Mouse (Mus musculus) small intestine, adult 2 months (tissue): ENCODE data around the gene Morn1. TPM values are rescaled to one million over a fixed set of nuclear protein-coding genes. Genes with fewer than 3 reads are reported as not detected.

Source experiments
- H3K27ac ChIP-seq: fragments of 200-500 bp; 2 replicates; pipeline ENCODE4 v1.5.1; 2012; ENCODE audit warnings: low read depth, low read length, control low read depth, inconsistent platforms; ENCODE audit not compliant: insufficient read depth
- H3K27me3 ChIP-seq: fragments of 200-500 bp; 2 replicates; pipeline ENCODE4 v1.6.1; 2012; ENCODE audit warnings: mild to moderate bottlenecking, moderate library complexity, low read length, inconsistent platforms; ENCODE audit not compliant: control insufficient read depth, insufficient read depth
- H3K36me3 ChIP-seq: fragments of 200-500 bp; 2 replicates; pipeline ENCODE4 v1.6.1; 2012; ENCODE audit warnings: mild to moderate bottlenecking, low read length, control low read depth, inconsistent platforms; ENCODE audit not compliant: control insufficient read depth, insufficient read depth
- H3K4me1 ChIP-seq: fragments of 200-500 bp; 2 replicates; pipeline ENCODE4 v1.6.1; 2012; ENCODE audit warnings: low read length, inconsistent platforms, mixed read lengths; ENCODE audit not compliant: control insufficient read depth, insufficient read depth, insufficient read length
- H3K4me3 ChIP-seq: fragments of 200-500 bp; 2 replicates; pipeline ENCODE4 v1.5.1; 2012; ENCODE audit warnings: low read depth, mild to moderate bottlenecking, control low read depth, inconsistent platforms, low read length, moderate library complexity
- CTCF ChIP-seq: fragments of 200-500 bp; IDR thresholded peaks from 2 replicates; pipeline ENCODE4 v1.5.1; 2012; ENCODE audit warnings: low read depth, mild to moderate bottlenecking, control low read depth, inconsistent platforms, low read length, moderate library complexity, mixed read lengths; ENCODE audit not compliant: insufficient replicate concordance, insufficient read length; ENCODE audit errors: extremely low read depth
- POLR2A ChIP-seq: fragments of 200-500 bp; IDR thresholded peaks from 2 replicates; pipeline ENCODE4 v1.6.1; 2012; ENCODE audit warnings: low read depth, mild to moderate bottlenecking, control low read depth, inconsistent platforms, low read length, moderate library complexity
- WGBS: fragments of 180-500 bp; shearing (Covaris S2); methylation state at CpG from one replicate; pipeline ENCODE4 v1.1.7; 2018; 5-methylcytosine and 5-hydroxymethylcytosine counted together
- polyA plus RNA-seq: library from polyadenylated mRNA; depleted of rRNA; stranded (reverse); fragments of >200 nt; gene quantifications from 2 replicates; pipeline ENCODE4 v1.2.3, GENCODE M21; 2012

The Morn1 gene
- polyA plus RNA-seq, 1 experiment = 3.1 TPM

DNA sequence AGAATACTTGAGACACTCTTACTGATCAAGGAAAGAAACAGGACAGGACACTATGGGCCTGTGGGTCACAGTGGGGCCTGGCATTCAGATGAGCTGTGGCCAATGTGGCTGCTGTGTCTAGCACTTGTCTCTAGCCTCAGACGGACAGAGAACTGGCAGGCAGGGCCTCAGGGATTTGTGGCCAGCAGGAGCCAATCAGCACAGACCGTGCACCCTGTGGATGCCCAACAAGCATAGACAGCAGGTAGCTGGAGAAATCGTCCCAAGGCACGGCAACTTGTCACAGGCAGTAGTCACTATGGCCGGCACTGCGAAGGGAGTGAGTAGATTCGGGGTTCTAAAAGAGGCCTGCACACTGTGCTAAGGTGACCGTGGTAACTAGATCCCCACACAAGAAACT, 77.3 kb downstream of the Morn1 start:
- Histone ChIP-seq H3K27ac (peak overlapping the region; percentile 90), H3K27me3 (no peaks in the 10 kb centered on the region), H3K36me3 (peaks cover 11% of the 10 kb centered on the region), H3K4me1 (peaks cover 46% of the 10 kb centered on the region), H3K4me3 (no peak overlapping the region)
- no peak for TF ChIP-seq POLR2A
- no peak for TF ChIP-seq CTCF
- WGBS = 42% methylated on average over 8 of the region's 8 CpGs

DNA sequence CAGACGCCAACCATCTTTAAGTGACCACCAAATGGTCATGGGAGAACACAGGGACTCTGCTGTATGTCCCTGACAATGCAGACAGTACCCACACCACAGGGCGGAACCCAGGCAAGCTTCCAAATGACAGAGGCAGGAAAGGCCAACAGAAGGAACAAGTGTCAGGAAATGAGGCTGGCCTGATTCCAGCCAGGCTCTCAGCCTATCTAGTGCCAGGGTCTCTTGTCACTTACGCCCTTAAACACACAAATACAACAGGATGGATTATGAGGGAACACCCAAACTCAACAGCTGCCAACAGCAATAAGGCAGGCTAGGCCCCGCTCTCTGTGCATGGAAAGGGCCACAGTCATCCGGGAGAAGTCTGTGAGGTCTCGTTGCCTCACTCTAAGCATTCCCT, 78.2 kb downstream of the Morn1 start:
- TF ChIP-seq POLR2A = no peak
- TF ChIP-seq CTCF = no peak
- Histone ChIP-seq H3K36me3 (peaks cover 2% of the 10 kb centered on the region), H3K4me1 (peaks cover 48% of the 10 kb centered on the region), H3K27ac (peak overlapping the region; percentile 90), H3K27me3 (no peaks in the 10 kb centered on the region), H3K4me3 (no peak overlapping the region)
- WGBS = 14% methylated on average over 6 of the region's 6 CpGs

- H3K4me1 ChIP-seq = peaks cover 49% of the 10 kb centered on the region
- no peaks in the 10 kb centered on the region for H3K36me3 ChIP-seq
- H3K27ac ChIP-seq = no peak overlapping the region
- H3K4me3 ChIP-seq = no peak overlapping the region
- H3K27me3 ChIP-seq = no peaks in the 10 kb centered on the region
- no peak for TF ChIP-seq POLR2A
- TF ChIP-seq CTCF = no peak
Observed at GRCm38 (mm10) chr4:155165861-155166260, 79.5 kb downstream of the Morn1 start.

DNA sequence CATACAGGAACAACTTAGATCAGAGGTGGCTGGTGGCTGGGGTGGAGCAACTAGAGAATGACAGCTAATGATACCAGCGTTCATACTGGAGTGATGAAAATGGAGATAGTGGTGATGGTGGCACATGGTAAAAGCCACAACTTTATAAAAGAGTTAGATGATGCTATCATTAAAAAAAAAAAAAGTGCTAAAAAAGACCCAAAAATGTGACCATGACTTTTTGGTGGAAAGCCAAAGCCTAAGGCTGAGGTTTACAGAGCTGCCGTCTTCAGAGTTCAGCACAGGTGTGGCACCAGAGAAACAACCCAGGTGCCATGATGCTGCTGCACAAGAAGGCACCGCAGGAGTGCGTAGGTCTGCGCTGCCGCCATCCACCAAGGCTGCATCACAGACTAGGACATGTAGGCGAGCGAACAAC, 82.5 kb downstream of the Morn1 start:
- H3K4me3 ChIP-seq = no peak overlapping the region
- H3K4me1 ChIP-seq = peaks cover 47% of the 10 kb centered on the region
- no peak for TF ChIP-seq CTCF
- TF ChIP-seq POLR2A = no peak
- no peaks in the 10 kb centered on the region for H3K27me3 ChIP-seq
- WGBS = 87% methylated on average over 8 of the region's 8 CpGs
- no peaks in the 10 kb centered on the region for H3K36me3 ChIP-seq
- H3K27ac ChIP-seq = no peak overlapping the region

DNA sequence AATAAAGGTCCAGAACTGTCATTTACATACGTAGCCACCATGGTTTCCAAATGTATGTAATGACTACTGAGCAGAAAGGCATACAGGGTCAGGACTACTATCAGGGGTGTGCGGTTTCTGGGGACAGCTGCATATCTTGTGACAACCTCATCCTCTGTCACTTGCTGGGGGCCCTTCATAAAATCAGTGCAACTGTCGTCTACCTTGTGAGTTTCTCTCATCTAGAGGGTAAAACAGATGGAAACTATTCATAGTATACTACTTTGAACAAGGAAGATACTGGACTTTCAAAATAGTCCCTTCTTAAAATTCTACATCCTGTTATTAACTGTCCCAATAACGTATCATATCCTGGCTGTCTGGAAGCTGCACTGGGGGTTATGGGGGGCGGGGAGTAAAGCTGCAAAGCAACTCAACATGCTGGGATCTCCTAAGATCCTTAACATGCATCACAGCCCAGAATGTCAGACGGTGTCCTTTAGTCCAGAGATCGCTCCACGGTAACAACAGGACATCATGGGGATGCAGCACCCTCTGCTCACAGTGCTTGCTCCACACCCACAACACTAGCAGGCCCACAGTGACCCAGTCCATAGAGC, 84.3 kb downstream of the Morn1 start:
- H3K36me3 ChIP-seq = no peaks in the 10 kb centered on the region
- H3K27ac ChIP-seq = no peak overlapping the region
- 77% methylated on average over 8 of the region's 8 CpGs for WGBS
- H3K27me3 ChIP-seq = no peaks in the 10 kb centered on the region
- TF ChIP-seq POLR2A = no peak
- TF ChIP-seq CTCF = no peak
- H3K4me3 ChIP-seq = no peak overlapping the region
- peaks cover 41% of the 10 kb centered on the region for H3K4me1 ChIP-seq

DNA sequence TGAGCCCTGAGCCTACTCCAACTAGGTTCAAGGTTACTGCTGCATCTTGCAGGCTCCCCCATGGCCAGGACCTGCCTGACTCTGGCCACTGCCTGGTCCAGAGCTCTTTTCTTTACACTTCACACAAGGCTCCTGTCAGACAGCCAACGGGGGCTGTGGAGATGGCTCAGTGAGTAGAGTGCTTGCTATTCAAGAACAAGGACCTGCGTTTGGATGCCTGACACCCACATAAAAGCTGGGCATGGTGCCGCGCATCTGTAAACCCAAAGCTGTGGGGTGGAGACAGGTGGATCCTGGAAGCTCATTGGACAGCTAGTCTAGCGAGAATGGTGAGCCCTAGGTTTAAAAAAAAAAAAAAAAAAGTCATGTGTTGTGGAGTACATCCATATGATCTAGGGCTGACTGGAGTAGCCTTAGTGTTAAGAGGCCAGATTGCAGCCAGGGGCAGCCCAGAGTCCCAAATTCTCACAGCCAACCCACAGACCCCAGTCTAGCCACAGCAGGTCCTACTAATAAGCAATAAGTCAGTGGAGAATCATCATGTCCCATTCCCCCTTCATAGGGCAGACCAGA, 85.7 kb downstream of the Morn1 start:
- H3K36me3 ChIP-seq = no peaks in the 10 kb centered on the region
- no peak overlapping the region for H3K27ac ChIP-seq
- TF ChIP-seq CTCF (no peak), POLR2A (no peak)
- peaks cover 35% of the 10 kb centered on the region for H3K4me1 ChIP-seq
- WGBS = 83% methylated on average over 5 of the region's 5 CpGs
- H3K27me3 ChIP-seq = no peaks in the 10 kb centered on the region
- H3K4me3 ChIP-seq = no peak overlapping the region

- no peak for TF ChIP-seq CTCF
- no peak for TF ChIP-seq POLR2A
- WGBS = 39% methylated on average over 21 of the region's 21 CpGs
- Histone ChIP-seq H3K36me3 (no peaks in the 10 kb centered on the region), H3K4me3 (no peak overlapping the region), H3K4me1 (peaks cover 42% of the 10 kb centered on the region), H3K27me3 (no peaks in the 10 kb centered on the region), H3K27ac (peak overlapping the region; percentile 80)
Observed at GRCm38 (mm10) chr4:155172909-155173821, 86.8 kb downstream of the Morn1 start.
